Mouse (Mus musculus) gastrocnemius, postnatal 14 days (tissue): Measurements from ENCODE around the gene Mthfd2. TPM values are rescaled to one million over a fixed set of nuclear protein-coding genes. Genes with fewer than 3 reads are reported as not detected.

Experiments
- DNase-seq: peaks from one replicate; pipeline ENCODE4 v3.0.0; 2021; ENCODE audit warnings: mixed read lengths
- intact Hi-C: fragments of 180-260 bp; cut with DNase I; formaldehyde crosslinking; loops from one replicate; pipeline ENCODE4 v1.15.1; 2025; ENCODE audit warnings: low total_unique reads
- total RNA-seq, 2 experiments: library from RNA; stranded (reverse); gene quantifications; 2 replicates each; pipeline ENCODE4 v1.2.3; 2021

Mthfd2 gene
- total RNA-seq, 2 experiments from 2014 or later: 3.7 to 6.7 TPM

GRCm38 (mm10) chr6:83278881-83279280 is 46.8 kb downstream of the Mthfd2 start:
- intact Hi-C loops: no loop called here
- no peak for DNase-seq

GRCm38 (mm10) chr6:83277151-83277550 is 48.6 kb downstream of the Mthfd2 start:
- intact Hi-C loops: no loop called here
- no peak for DNase-seq

- intact Hi-C loops: no loop called here
- DNase-seq: no peak
Observed at GRCm38 (mm10) chr6:83273733-83274132, 52.0 kb downstream of the Mthfd2 start.

GRCm38 (mm10) chr6:83268144-83269010 is 57.3 kb downstream of the Mthfd2 start:
- intact Hi-C loops: no loop called here

GRCm38 (mm10) chr6:83267616-83268015 is 58.1 kb downstream of the Mthfd2 start:
- intact Hi-C loops: no loop called here
- no peak for DNase-seq

More at GRCm38 (mm10) chr6:83268144-83269010, 57.3 kb downstream of the Mthfd2 start:
- peak; percentile 92 for DNase-seq

- DNase-seq: no peak
- intact Hi-C loops: no loop called here
Observed at GRCm38 (mm10) chr6:83265653-83266052, 60.1 kb downstream of the Mthfd2 start.

- no peak for DNase-seq
- intact Hi-C loops: no loop called here
Observed at GRCm38 (mm10) chr6:83265253-83265652, 60.5 kb downstream of the Mthfd2 start.

GRCm38 (mm10) chr6:83264516-83264915 is 61.2 kb downstream of the Mthfd2 start:
- intact Hi-C loops: no loop called here
- no peak for DNase-seq

Other genes starting within 250 kb of the Mthfd2 start
- gene Pcgf1, start 248.0 kb downstream of the Mthfd2 start, total RNA-seq: 1 to 10 TPM; 6.8 to 7.0 TPM
- under 1 TPM in 1 of 2 experiments, not detected in 1; 0.49 TPM for gene Lbx2, start 239.5 kb downstream of the Mthfd2 start, total RNA-seq
- gene Ccdc142, start 224.3 kb downstream of the Mthfd2 start, total RNA-seq: 1 to 10 TPM in 1 of 2 experiments, not detected in 1; 1.2 TPM
- gene Gm42688, start 224.3 kb downstream of the Mthfd2 start, total RNA-seq: under 1 TPM; 0.88 to 1.00 TPM
- 100 to 1,000 TPM; 100 to 117 TPM for gene Mrpl53, start 216.9 kb downstream of the Mthfd2 start, total RNA-seq
- gene Mogs, start 210.4 kb downstream of the Mthfd2 start, total RNA-seq: 1 to 10 TPM; 6.8 to 8.8 TPM
- gene Wbp1, start 204.3 kb downstream of the Mthfd2 start, total RNA-seq: 10 to 100 TPM; 48.2 to 50.5 TPM
- 10 to 100 TPM; 14.5 to 15.2 TPM for gene Ino80b, start 200.5 kb downstream of the Mthfd2 start, total RNA-seq
- gene Rtkn, start 190.4 kb downstream of the Mthfd2 start, total RNA-seq: 10 to 100 TPM; 13.0 to 16.5 TPM
- gene Wdr54, start 169.5 kb downstream of the Mthfd2 start, total RNA-seq: 1 to 10 TPM; 1.2 to 2.0 TPM
- not detected for gene 1700003E16Rik, start 169.5 kb downstream of the Mthfd2 start, total RNA-seq
- gene Dctn1, start 160.0 kb downstream of the Mthfd2 start, total RNA-seq: 100 to 1,000 TPM; 116 to 120 TPM
- gene Slc4a5, start 106.1 kb downstream of the Mthfd2 start, total RNA-seq: not detected
- 10 to 100 TPM; 15.7 to 17.5 TPM for gene Mob1a, start 108 bp upstream of the Mthfd2 start, total RNA-seq
- gene Bola3, start 23.2 kb upstream of the Mthfd2 start, total RNA-seq: 100 to 1,000 TPM; 214 to 234 TPM
- gene Tet3, start 133.2 kb upstream of the Mthfd2 start, total RNA-seq: 10 to 100 TPM; 30.4 to 36.7 TPM
- gene Dguok, start 181.1 kb upstream of the Mthfd2 start, total RNA-seq: 10 to 100 TPM; 14.8 to 19.3 TPM
- 1 to 10 TPM; 1.9 to 5.0 TPM for gene Actg2, start 210.4 kb upstream of the Mthfd2 start, total RNA-seq
- gene Stambp, start 246.8 kb upstream of the Mthfd2 start, total RNA-seq: 1 to 10 TPM; 7.5 to 8.3 TPM